Mouse (Mus musculus) G1E (cell line): ENCODE measurements around the gene Olfr1364. TPM values are rescaled to one million over a fixed set of nuclear protein-coding genes. Genes with fewer than 3 reads are reported as not detected.

Source experiments
- ATAC-seq: 2 replicates; pipeline ENCODE4 v1.8.0; 2016; ENCODE audit warnings: mild to moderate bottlenecking; ENCODE audit not compliant: insufficient number of reproducible peaks, poor library complexity, low FRiP score, severe bottlenecking; ENCODE audit errors: extremely low read depth
- DNase-seq: peaks from one replicate; pipeline ENCODE4 v3.0.0; 2012; ENCODE audit warnings: low spot score
- H3K27me3 ChIP-seq: 2 replicates; pipeline ENCODE4 v1.6.1; 2012; ENCODE audit warnings: mild to moderate bottlenecking, low read length, inconsistent platforms; ENCODE audit not compliant: insufficient read depth
- H3K36me3 ChIP-seq: replicated peaks from 2 replicates; pipeline ENCODE3; 2012; ENCODE audit warnings: mild to moderate bottlenecking, inconsistent platforms
- H3K4me1 ChIP-seq: 2 replicates; pipeline ENCODE4 v1.6.1; 2012; ENCODE audit warnings: low read depth, low read length, inconsistent platforms, mixed read lengths; ENCODE audit not compliant: insufficient read depth
- H3K4me3 ChIP-seq: 2 replicates; pipeline ENCODE4 v1.5.1; 2012; ENCODE audit warnings: low read depth, mild to moderate bottlenecking, inconsistent platforms, low read length, moderate library complexity, mixed read lengths
- H3K9me3 ChIP-seq: replicated peaks from 2 replicates; pipeline ENCODE4 v1.6.1; 2012; ENCODE audit warnings: inconsistent platforms
- CTCF ChIP-seq: IDR thresholded peaks from 2 replicates; pipeline ENCODE4 v1.5.1; 2012; ENCODE audit warnings: low read depth, low read length, inconsistent platforms, mixed read lengths
- GATA1 ChIP-seq: IDR thresholded peaks from 2 replicates; pipeline ENCODE4 v1.6.1; 2012; ENCODE audit warnings: borderline replicate concordance, low read length, inconsistent platforms, mixed read lengths
- GATA2 ChIP-seq: IDR thresholded peaks from 2 replicates; pipeline ENCODE4 v1.6.1; 2012; ENCODE audit warnings: low read depth, low read length, inconsistent platforms, borderline replicate concordance
- POLR2AphosphoS5 ChIP-seq: IDR thresholded peaks from 2 replicates; pipeline ENCODE4 v1.6.1; 2012; ENCODE audit warnings: low read depth, low read length, inconsistent platforms; ENCODE audit not compliant: insufficient replicate concordance
- TAL1 ChIP-seq: conservative IDR thresholded peaks from 2 replicates; pipeline ENCODE4 v1.6.1; 2012; ENCODE audit warnings: low read depth, low read length, inconsistent platforms, mixed read lengths
- polyA plus RNA-seq: library from polyadenylated mRNA; stranded (reverse); fragments of >175 nt; gene quantifications from 2 replicates; pipeline ENCODE4 v1.2.3, GENCODE M21; 2012
- total RNA-seq, 2 experiments: library from RNA; stranded (forward) in 1 of 2; stranded (reverse) in 1 of 2; fragments of 200-1000 nt in 1 of 2; fragments of >200 nt in 1 of 2; fragmentation: Nextera tagmentation in 1 of 2; gene quantifications; 2 replicates each; pipeline ENCODE4 v1.2.3; 2014 to 2017

Gene Olfr1364
- not detected in 2 replicates for total RNA-seq (2014; fragmentation: Nextera tagmentation)
- 0.17 and 0.27 TPM in 2 replicates for total RNA-seq (2017)
- polyA plus RNA-seq, result not detected in 2 replicates

- Histone ChIP-seq H3K4me3 (no peak within 1 kb of the TSS), H3K27me3 (no peaks in the 10 kb centered on the region), H3K4me1 (no peaks in the 10 kb centered on the region), H3K36me3 (no peaks in the 10 kb centered on the region), H3K9me3 (no peaks in the 10 kb centered on the region)
- no peak for DNase-seq
- TF ChIP-seq TAL1 (no peak), GATA2 (no peak)
- no peak for ATAC-seq
Measured at GRCm38 (mm10) chr13:21581659-21582058, at the start of gene Olfr1364. Gene Olfr1364 (minus strand): TSS chr13:21581759.

GRCm38 (mm10) chr13:21613922-21614321 is 32.4 kb upstream of the Olfr1364 start, which contains the start of gene Olfr1362:
Gene Olfr1362 (minus strand): TSS chr13:21614022.
- H3K4me3 ChIP-seq, result no peak within 1 kb of the TSS
- no peaks in the 10 kb centered on the region for H3K4me1 ChIP-seq
- H3K36me3 ChIP-seq, result no peaks in the 10 kb centered on the region
- ATAC-seq (no peak), DNase-seq (no peak)
- no peaks in the 10 kb centered on the region for H3K9me3 ChIP-seq
- no peaks in the 10 kb centered on the region; the same call in 1 of the 2 replicates for H3K27me3 ChIP-seq
- TF ChIP-seq GATA1 (no peak), GATA2 (no peak), POLR2AphosphoS5 (no peak), TAL1 (no peak), CTCF (no peak)

- ATAC-seq (no peak), DNase-seq (no peak)
- Histone ChIP-seq H3K36me3 (no peaks in the 10 kb centered on the region), H3K4me3 (no peak overlapping the region), H3K9me3 (no peaks in the 10 kb centered on the region), H3K4me1 (no peaks in the 10 kb centered on the region; the same call in 1 of the 2 replicates), H3K27me3 (no peaks in the 10 kb centered on the region)
- no peak for TF ChIP-seq POLR2AphosphoS5
- no peak for TF ChIP-seq TAL1
- no peak for TF ChIP-seq GATA1
- no peak for TF ChIP-seq CTCF
- TF ChIP-seq GATA2, result no peak
Measured at GRCm38 (mm10) chr13:21591618-21592017, 10.1 kb upstream of the Olfr1364 start.

GRCm38 (mm10) chr13:21559793-21560192 is 21.8 kb downstream of the Olfr1364 start, which contains the start of gene Olfr1535:
Gene Olfr1535 (minus strand): TSS chr13:21559893.
- Histone ChIP-seq H3K4me3 (no peak within 1 kb of the TSS), H3K36me3 (no peaks in the 10 kb centered on the region), H3K9me3 (no peaks in the 10 kb centered on the region), H3K27me3 (no peaks in the 10 kb centered on the region), H3K4me1 (no peaks in the 10 kb centered on the region)
- TF ChIP-seq CTCF, result no peak
- no peak for TF ChIP-seq POLR2AphosphoS5
- TF ChIP-seq TAL1, result no peak
- no peak for TF ChIP-seq GATA2
- no peak for TF ChIP-seq GATA1
- ATAC-seq (no peak), DNase-seq (no peak)

- H3K36me3 ChIP-seq, result no peaks in the 10 kb centered on the region
- ATAC-seq, result no peak
Measured at GRCm38 (mm10) chr13:21550416-21551110, 31.0 kb downstream of the Olfr1364 start.

GRCm38 (mm10) chr13:21549487-21549886 is 32.1 kb downstream of the Olfr1364 start:
- TF ChIP-seq GATA2 (no peak), GATA1 (no peak), TAL1 (no peak), POLR2AphosphoS5 (no peak), CTCF (no peak)
- DNase-seq (no peak), ATAC-seq (no peak)

More at GRCm38 (mm10) chr13:21550416-21551110, 31.0 kb downstream of the Olfr1364 start:
- DNase-seq, result no peak
- Histone ChIP-seq H3K4me1 (no peaks in the 10 kb centered on the region), H3K4me3 (no peak overlapping the region), H3K9me3 (no peaks in the 10 kb centered on the region), H3K27me3 (peaks cover 2% of the 10 kb centered on the region; the same call in 1 of the 2 replicates)
- TF ChIP-seq GATA1 (no peak), CTCF (no peak), TAL1 (no peak), GATA2 (no peak), POLR2AphosphoS5 (no peak)

GRCm38 (mm10) chr13:21542708-21543107 is 38.9 kb downstream of the Olfr1364 start, which contains the start of gene Olfr1366:
Gene Olfr1366 (minus strand): TSS chr13:21542808.
- no peaks in the 10 kb centered on the region for H3K36me3 ChIP-seq
- ATAC-seq, result no peak
- no peaks in the 10 kb centered on the region for H3K4me1 ChIP-seq
- peaks cover 13% of the 10 kb centered on the region for H3K27me3 ChIP-seq
- H3K4me3 ChIP-seq, result no peak within 1 kb of the TSS
- TF ChIP-seq GATA2 (no peak), GATA1 (no peak)
- DNase-seq, result no peak
- no peaks in the 10 kb centered on the region for H3K9me3 ChIP-seq

More at GRCm38 (mm10) chr13:21549487-21549886, 32.1 kb downstream of the Olfr1364 start:
- H3K4me3 ChIP-seq, result no peak overlapping the region
- no peaks in the 10 kb centered on the region for H3K36me3 ChIP-seq
- peaks cover 2% of the 10 kb centered on the region; the same call in 1 of the 2 replicates for H3K27me3 ChIP-seq
- no peaks in the 10 kb centered on the region for H3K9me3 ChIP-seq
- no peaks in the 10 kb centered on the region for H3K4me1 ChIP-seq
